Mouse (Mus musculus) erythroblast, adult 5-6 weeks (primary cell): ENCODE results near the gene Ubap1. TPM values are rescaled to one million over a fixed set of nuclear protein-coding genes. Genes with fewer than 3 reads are reported as not detected.

Experiments
- ATAC-seq: replicated peaks from 2 replicates; pipeline ENCODE4 v1.8.0; 2016; ENCODE audit warnings: moderate number of reproducible peaks, mild to moderate bottlenecking, moderate TSS enrichment, inconsistent platforms; ENCODE audit not compliant: poor library complexity, low FRiP score, severe bottlenecking
- total RNA-seq, 2 experiments: library from RNA; stranded (forward) in 1 of 2; stranded (reverse) in 1 of 2; fragments of 150-400 nt in 1 of 2; fragments of 200-764, 138-1000 nt in 1 of 2; gene quantifications; 2 replicates each; pipeline versions ENCODE4 v1.2.3 to v1.2.4; 2015 to 2017; ENCODE audit warnings: low replicate concordance in 2 of 2

The Ubap1 gene
- total RNA-seq (2015; ENCODE audit: low replicate concordance) (96.8 and 109 TPM in 2 replicates), total RNA-seq (2017; ENCODE audit: low replicate concordance) (201 and 217 TPM in 2 replicates)

DNA sequence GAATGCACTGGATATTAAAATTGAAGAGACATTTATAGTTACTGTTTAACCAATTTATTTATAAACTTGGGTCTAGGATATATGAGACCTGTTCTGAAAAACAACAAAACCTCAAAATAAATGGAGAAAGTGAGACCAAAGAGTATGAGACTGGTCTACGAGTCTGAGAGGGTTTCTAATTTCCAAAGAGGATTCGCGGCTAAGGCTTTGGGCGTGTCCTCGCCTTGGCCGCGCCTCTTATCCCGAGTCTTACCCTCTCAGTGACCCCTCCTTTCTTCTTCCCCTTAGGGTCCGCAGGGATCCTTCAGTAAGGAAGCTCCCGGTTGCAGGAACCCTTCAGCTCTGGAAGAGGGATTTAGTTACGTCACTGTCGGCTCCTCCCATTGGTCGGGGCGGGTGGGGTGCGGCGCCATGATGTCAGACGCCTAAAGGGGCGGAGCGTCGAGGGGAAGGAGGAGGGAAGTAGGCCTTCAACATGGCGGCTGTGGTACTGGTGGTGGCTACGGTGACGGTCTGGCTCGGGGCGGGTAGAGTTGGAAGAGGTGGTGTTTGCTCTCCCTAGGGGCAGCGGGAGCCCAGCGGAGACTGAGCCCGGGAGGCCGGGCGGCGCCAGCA is at the start of gene Ubap1:
Gene Ubap1, plus strand, starts transcription at position 413 of the 615 bp plus-strand sequence.
- ATAC-seq: peak; percentile 91

- ATAC-seq: 0 out of 2 replicates have a peak, but pooled peaks have one; percentile 45
Measured at GRCm38 (mm10) chr4:41303671-41304070, 45.1 kb upstream of the Ubap1 start.

GRCm38 (mm10) chr4:41304302-41304701 is 44.5 kb upstream of the Ubap1 start:
- no peak for ATAC-seq

GRCm38 (mm10) chr4:41307406-41307805 is 41.4 kb upstream of the Ubap1 start:
- no peak for ATAC-seq

GRCm38 (mm10) chr4:41310567-41311563 is 37.9 kb upstream of the Ubap1 start:
- no peak for ATAC-seq

GRCm38 (mm10) chr4:41313722-41314121 is 35.1 kb upstream of the Ubap1 start:
- peak; percentile 37 for ATAC-seq

GRCm38 (mm10) chr4:41314141-41315129 is 34.4 kb upstream of the Ubap1 start, which contains the start of gene Dcaf12:
Gene Dcaf12 (minus strand): TSS chr4:41314889.
- ATAC-seq: peak; percentile 95

DNA sequence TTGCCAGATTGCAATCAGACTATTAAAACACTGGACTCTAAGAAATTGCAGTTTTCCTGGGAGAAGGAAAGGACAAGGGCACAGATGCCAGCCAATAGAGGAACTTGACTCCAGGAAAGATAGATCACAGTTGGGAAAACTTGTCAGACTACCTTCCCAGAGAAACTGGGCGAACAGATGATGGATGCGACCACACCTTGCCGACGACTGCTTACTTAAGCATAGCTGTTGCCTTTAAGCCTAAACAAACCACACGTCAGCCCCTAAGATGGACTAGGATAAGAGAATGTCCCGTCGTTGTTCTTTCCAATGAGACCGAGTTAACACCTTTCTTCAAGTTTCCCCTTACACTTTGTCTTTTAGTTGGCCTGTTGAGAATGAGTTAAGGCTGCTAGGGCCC is 33.6 kb upstream of the Ubap1 start:
- ATAC-seq: no peak

DNA sequence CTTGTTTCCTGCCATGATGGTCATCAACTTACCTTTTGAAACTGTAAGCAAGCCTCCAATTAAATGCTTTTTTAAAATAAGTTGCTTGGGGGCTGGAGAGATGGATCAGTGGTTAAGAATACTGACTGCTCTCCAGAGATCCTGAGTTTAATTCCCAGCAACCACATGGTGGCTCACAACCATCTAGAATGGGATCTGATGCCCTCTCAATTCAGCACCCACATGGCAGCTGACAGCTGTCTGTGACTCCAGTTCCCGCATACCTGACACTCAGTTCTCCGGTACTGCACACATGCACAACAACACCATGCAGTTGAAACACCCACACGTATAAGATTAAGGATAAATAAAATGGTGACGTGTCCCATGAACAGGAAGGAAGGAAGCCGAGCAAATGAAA is 30.5 kb upstream of the Ubap1 start:
- ATAC-seq: no peak

DNA sequence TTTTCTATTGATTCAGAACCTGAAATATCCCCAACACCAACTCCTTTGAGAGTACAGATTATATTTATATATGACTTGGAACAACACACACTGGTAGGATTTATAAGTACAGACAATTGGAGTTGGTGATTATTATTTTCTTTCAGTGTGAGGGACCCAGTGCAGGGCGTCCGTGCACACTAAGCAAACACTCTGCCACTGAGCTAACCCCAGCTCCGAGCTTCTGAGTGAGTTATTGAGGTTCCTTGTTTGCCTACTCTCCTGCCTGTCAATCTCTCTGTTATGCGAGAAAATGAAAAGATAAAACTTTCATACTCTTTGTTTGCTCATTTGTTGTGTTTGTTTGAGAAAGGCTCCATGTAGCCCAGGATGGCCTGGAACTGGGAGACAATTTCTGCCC is 27.8 kb upstream of the Ubap1 start:
- no peak for ATAC-seq

- ATAC-seq: no peak
Measured at GRCm38 (mm10) chr4:41326876-41327275, 21.9 kb upstream of the Ubap1 start.

- ATAC-seq: no peak
Measured at GRCm38 (mm10) chr4:41329481-41329880, 19.3 kb upstream of the Ubap1 start.

GRCm38 (mm10) chr4:41331085-41331484 is 17.7 kb upstream of the Ubap1 start:
- ATAC-seq: peak; percentile 95

DNA sequence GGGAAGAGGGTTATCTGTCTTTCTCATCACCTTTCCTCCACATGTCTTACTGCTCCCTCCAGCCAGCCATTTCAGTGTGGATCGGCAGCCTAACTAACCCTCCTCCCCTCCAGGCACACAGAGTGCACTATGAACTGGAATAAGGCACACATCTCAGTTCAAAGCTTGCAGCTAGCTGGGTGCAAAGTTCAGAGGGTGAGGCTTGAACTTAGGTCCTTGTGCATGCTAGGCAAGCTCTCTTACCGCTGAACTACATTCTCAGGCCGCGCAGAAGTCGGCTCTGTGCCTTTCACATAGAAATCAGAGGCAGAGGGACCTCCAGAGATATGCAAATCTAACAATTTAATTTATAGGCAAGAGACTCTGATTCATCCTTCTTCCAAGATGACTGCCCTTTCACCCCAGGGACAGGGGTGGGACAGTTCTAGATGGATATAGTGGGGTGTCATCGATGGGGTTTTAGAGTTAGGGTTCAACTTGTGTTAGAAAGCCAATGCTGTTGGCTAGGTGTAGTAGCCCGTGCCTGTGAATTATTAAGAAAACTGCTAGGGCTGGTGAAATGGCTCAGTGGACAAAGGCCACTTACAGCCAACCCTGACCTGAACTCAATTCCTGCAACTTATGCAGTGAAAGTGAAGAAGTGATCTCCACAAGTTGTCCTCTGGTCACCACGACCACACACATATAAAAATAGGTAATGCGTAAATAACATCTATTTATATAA is 16.9 kb upstream of the Ubap1 start:
- ATAC-seq: peak; percentile 45

GRCm38 (mm10) chr4:41336546-41336945 is 12.2 kb upstream of the Ubap1 start:
- ATAC-seq: peak; percentile 89

DNA sequence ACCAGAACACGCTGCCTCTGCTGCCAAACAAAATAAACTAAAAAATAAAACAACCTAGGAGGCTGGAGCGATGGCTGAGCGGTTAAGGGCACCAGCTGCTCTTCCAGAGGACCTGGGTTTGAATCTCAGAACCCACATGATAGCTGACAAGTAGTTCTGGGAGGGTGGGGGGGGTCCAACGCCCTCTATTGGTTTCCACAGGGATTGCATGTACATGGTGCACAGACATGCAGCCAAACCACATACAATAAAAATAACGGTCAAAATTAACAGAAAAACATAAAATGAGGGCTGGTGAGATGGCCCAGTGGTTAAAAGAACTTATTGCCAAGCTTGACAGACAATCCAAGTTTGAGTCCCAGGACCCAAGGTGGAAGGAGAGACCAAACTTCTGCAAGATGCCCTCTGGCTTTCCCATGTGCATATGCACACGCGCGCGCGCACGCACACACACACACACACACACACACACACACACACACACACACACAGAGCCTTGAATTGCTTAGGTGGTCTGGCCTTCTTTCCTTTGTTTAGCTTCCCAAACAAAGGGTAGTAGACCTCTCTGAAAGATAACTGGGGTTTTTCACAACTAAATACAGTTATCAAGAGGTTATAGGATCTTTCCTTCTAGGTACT is 7.8 kb upstream of the Ubap1 start:
- ATAC-seq: no peak

DNA sequence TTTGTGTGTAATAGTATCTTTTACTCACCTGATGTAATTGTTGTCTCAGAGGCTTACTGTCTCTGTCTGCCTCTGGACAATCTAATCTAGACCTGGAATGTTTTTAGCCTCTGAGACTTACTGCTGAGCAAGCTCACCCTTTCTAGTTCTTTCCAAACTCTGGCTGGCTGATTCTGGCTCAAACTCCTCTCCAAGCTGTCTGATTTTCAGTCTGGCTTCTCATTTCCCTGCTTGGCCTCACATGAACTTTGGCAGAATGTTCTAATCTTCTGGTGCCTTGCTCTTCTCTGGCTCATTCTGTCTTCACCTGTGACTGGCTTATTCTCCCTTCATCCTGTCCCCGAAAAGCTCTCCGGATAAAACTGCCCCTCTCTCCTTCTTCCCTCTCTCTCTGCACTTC is 2.8 kb upstream of the Ubap1 start:
- ATAC-seq: no peak

GRCm38 (mm10) chr4:41347839-41348238 is 957 bp upstream of the Ubap1 start:
- ATAC-seq: no peak
